12 mouse cellular contexts compared by ENCODE assay signal in genomic region chr6:51036553-51036952, GRCm38 (mm10).
A peak's percentile ranks its signal among the peaks of the same experiment; 100 is the strongest.
DNase-seq lines count a peak whose midpoint lies in the region; ATAC-seq and TF ChIP-seq lines count a peak whose summit lies in the region.
"Had no signal": no experiment of that assay in that cellular context is flagged by ENCODE, and none has a peak within 500 bp of the region (broad histone marks: within the 10 kb centered on the region; RNA-seq: fewer than 3 reads in every experiment).

No protein-coding gene starts in this region.

- no peaks in the 10 kb centered on the region for H3K27me3 ChIP-seq in intestine, embryonic 14.5 days (replicated peaks; ENCODE audit: control insufficient read depth, insufficient read depth, low read length)
- no peaks in the 10 kb centered on the region for H3K27me3 ChIP-seq in intestine, postnatal 0 days (replicated peaks; ENCODE audit: control insufficient read depth, insufficient read depth, low read length)
- H3K27me3 ChIP-seq in kidney, adult 2 months (replicated peaks; ENCODE audit: control insufficient read depth, insufficient read depth, low read length) = no peaks in the 10 kb centered on the region
- H3K27me3 ChIP-seq: CH12.LX had no signal

- peak overlapping the region; percentile 57 for H3K27ac ChIP-seq in intestine, embryonic 14.5 days (ENCODE audit: low read depth)
- no peak overlapping the region for H3K27ac ChIP-seq in intestine, postnatal 0 days (ENCODE audit: low read depth, low read length)
- no peak overlapping the region; the same call in 1 of the 2 replicates for H3K27ac ChIP-seq in kidney, adult 2 months (ENCODE audit: insufficient read depth, low read depth, low read length)

- no peak for TF ChIP-seq CTCF in intestine, postnatal 0 days (IDR thresholded peaks at IDR 0.05; ENCODE audit: low read depth)
- TF ChIP-seq CTCF in kidney, adult 2 months (conservative IDR thresholded peaks at IDR 0.05; ENCODE audit: insufficient read depth, insufficient read length, low read depth, low read length) = no peak

- ATAC-seq in intestine, embryonic 14.5 days (replicated peaks; ENCODE audit: low FRiP score, low TSS enrichment, low read depth) = no peak
- ATAC-seq in intestine, postnatal 0 days = no peak
- ATAC-seq: activated CD4-positive, CD25-positive, alpha-beta regulatory T cell, adult 4 months had no signal

- intact Hi-C loops in left cerebral cortex, postnatal 10 days (cut with DNase I) = no loop called here

- no peak overlapping the region for H3K9ac ChIP-seq in intestine, embryonic 14.5 days (ENCODE audit: low read length)
- H3K9ac ChIP-seq in intestine, postnatal 0 days (ENCODE audit: low read depth, low read length) = no peak overlapping the region

- no peak for TF ChIP-seq POLR2A in kidney, adult 2 months (IDR thresholded peaks at IDR 0.05; ENCODE audit: low read depth, low read length)

- no peaks in the 10 kb centered on the region for H3K36me3 ChIP-seq in intestine, embryonic 14.5 days (ENCODE audit: control insufficient read depth, insufficient read depth, low read length)
- H3K36me3 ChIP-seq in intestine, postnatal 0 days (ENCODE audit: control insufficient read depth, insufficient read depth) = no peaks in the 10 kb centered on the region
- H3K36me3 ChIP-seq in kidney, adult 2 months (ENCODE audit: control insufficient read depth, insufficient read depth, low read length) = no peaks in the 10 kb centered on the region

- DNase-seq in intestine, embryonic 14.5 days (ENCODE audit: low spot score) = no peak
- peak; percentile 47 for DNase-seq in fibroblast of lung, adult 2 months (ENCODE audit: low read depth)
- DNase-seq in kidney, adult 2 months = peak; percentile 69
- peak; percentile 69 for DNase-seq in lung, postnatal 10 days
- DNase-seq in left cerebral cortex, postnatal 10 days (ENCODE audit: extremely low spot score in 1 of 2, low spot score in 2 of 2) = no peak
- DNase-seq in right cerebral cortex, adult 2 months (ENCODE audit: low spot score in 2 of 2) = no peak
- no peak for DNase-seq in cerebellum, adult 18-20 months
- DNase-seq: layer of hippocampus, postnatal 36 days; right cerebral cortex, postnatal 25 days had no signal

- H3K4me2 ChIP-seq in intestine, embryonic 14.5 days (ENCODE audit: low read length) = no peak overlapping the region
- no peak overlapping the region for H3K4me2 ChIP-seq in intestine, postnatal 0 days (replicated peaks; ENCODE audit: low read depth)

- H3K9me3 ChIP-seq in intestine, embryonic 14.5 days (ENCODE audit: control insufficient read depth, low read length) = no peaks in the 10 kb centered on the region
- no peaks in the 10 kb centered on the region for H3K9me3 ChIP-seq in intestine, postnatal 0 days (ENCODE audit: control insufficient read depth)

- 34% methylated on average over 1 of the region's 1 CpGs for WGBS in intestine, embryonic 14.5 days
- WGBS in intestine, postnatal 0 days = 21% methylated on average over 1 of the region's 1 CpGs
- WGBS in kidney, adult 2 months = 37% methylated on average over 1 of the region's 1 CpGs

- no peaks in the 10 kb centered on the region for H3K4me1 ChIP-seq in intestine, embryonic 14.5 days (replicated peaks; ENCODE audit: control insufficient read depth, insufficient read depth, low read length)
- H3K4me1 ChIP-seq in intestine, postnatal 0 days (replicated peaks; ENCODE audit: control insufficient read depth, insufficient read depth, low read length) = no peaks in the 10 kb centered on the region
- H3K4me1 ChIP-seq in kidney, adult 2 months (ENCODE audit: control insufficient read depth, insufficient read depth, low read length) = no peaks in the 10 kb centered on the region; the same call in 1 of the 2 replicates

- H3K4me3 ChIP-seq in intestine, embryonic 14.5 days (ENCODE audit: low read depth, low read length) = no peak overlapping the region
- no peak overlapping the region for H3K4me3 ChIP-seq in intestine, postnatal 0 days (ENCODE audit: low read depth, low read length)
- H3K4me3 ChIP-seq in kidney, adult 2 months (ENCODE audit: insufficient read depth, low read depth, low read length) = no peak overlapping the region

Comparison
In these comparisons a context has a peak if more than half of its experiments do, and no peak if none do; other contexts are left out.
1. DNase-seq: peak in fibroblast of lung, adult 2 months (single experiment), kidney, adult 2 months (single experiment) and lung, postnatal 10 days (single experiment); none in intestine, embryonic 14.5 days (single experiment), left cerebral cortex, postnatal 10 days (0 of 2), right cerebral cortex, adult 2 months (0 of 2) and cerebellum, adult 18-20 months (0 of 2).